Mouse (Mus musculus): Measurements from ENCODE around the gene Adgrb2.

DNA sequence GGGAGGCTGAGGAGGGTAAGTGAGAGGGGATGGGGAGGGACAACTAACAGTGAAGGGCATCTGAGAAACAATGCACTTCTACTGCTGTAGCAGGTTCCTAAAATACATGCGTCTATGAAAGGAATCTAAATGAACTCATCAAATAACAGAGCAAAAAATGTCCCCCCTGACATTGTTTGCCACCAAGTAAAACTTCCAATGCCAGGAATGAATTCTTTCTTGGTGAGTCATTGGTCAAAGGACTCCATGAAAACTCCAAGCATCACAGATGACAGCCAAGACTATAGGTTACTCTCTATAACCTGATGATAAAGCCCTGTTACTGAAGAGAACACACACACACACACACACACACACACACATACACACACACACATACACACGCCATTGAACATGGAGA, 46.5 kb downstream of the Adgrb2 start:
- TF ChIP-seq CTCF (IDR thresholded peaks at IDR 0.05; ENCODE audit: extremely low read depth, insufficient read depth, low read length) (no peak), POLR2A (IDR thresholded peaks at IDR 0.05; ENCODE audit: extremely low read depth, insufficient read depth, low read length) (no peak)

Data from cortical plate, adult 2 months (tissue).